Mouse (Mus musculus): ENCODE results near the gene Tnni3k.

Gene Tnni3k

DNA sequence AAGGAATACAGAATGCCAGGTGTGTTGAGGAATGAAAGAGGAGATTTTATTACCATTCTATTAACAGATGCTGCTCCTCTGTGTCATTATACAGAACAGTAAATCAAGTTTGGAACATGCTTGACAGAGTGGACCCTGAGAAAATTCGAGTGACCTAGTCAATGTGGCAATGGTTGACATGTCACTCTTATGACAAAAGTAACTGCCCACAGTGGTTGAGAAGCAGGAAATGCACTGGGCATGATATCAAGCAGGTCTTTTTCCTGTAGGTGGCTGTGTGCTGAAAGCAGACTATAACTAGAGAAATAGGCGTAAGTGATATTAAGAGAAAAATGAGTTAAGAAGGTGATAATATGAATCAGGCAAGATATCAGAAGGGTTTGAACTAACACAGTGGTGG is 105.7 kb downstream of the Tnni3k start:
- DNase-seq (ENCODE audit: low read depth): no peak

DNA sequence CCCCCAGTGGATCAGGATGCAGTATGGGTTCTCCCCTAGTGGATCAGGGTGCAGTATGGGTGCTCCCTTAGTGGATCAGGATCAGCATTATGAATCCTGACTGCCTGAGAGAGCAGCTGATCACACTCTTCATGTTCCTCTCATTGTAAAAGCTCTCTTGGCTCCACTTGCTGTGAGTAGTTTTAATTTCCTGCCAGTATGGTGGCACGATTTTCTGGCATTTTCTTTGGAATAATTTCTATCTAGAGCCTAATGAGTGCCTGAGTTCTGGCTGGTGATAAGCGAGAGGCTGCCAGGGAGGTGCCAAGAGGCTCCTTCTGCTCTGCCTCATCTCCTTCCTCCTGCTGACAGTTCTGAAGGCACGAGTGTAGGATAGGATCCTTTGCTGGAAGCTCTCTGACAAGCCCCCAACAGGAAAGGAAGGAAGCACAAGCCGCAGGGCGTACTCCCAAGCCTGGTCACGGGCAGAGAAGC is 109.5 kb downstream of the Tnni3k start:
- no peak for DNase-seq (ENCODE audit: low read depth)

DNA sequence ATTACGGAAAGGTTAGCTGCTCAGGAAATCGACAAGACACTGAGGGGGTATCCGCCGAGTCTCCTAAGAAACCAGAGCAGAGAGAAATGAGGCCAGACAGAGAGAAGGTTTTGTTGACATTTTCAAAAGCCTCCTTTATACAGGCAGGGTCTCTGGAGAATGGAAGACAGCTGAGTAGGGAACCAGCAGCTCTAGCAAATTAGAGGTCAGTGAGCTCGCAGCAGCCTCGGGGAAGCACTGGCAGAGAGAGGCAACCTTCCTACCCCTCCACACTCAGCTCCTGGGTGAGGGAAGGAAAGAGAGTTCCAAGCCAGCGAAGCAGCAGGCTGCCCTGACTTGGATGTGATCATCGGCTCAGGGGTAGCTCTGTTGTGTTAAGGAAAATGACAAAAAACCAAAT is 127.5 kb downstream of the Tnni3k start:
- no peak for DNase-seq (ENCODE audit: low read depth)

DNA sequence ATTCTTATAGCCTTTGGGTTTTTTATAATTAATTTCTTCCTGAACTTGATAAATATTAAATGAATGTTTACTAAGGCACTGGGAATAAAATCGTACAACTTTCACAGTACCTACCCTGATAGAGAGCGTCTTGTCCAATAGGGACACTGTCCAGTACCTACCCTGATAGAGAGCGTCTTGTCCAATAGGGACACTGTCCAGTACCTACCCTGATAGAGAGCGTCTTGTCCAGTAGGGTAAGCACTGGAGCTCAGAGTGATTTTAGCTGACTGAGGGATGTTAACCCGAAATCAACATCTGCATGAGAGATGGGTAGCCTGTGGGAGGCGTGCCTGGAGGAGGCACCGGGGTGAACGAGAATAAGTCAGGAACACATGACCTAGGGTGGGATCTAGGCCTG is 130.3 kb downstream of the Tnni3k start:
- no peak for DNase-seq (ENCODE audit: low read depth)

DNA sequence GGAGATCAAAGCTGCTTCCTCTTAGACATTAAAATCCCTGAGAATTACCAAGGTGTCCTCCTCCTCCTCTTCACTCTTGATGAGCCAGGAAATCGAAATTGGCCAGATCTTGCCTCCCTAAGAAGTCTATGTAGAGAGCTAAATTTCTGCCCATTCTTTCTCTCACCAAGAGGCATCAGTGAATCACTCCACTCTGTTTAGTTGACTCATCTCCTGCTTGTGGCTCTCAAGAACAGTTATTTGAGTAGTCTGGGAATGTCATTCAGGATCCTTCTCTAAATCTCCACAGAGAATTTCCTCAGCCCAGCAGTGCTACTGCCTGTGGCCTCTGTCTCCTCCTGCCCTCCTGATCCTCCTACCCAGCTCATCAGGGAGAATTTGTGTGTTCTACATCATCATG is 139.6 kb downstream of the Tnni3k start:
- no peak for DNase-seq (ENCODE audit: low read depth)

DNA sequence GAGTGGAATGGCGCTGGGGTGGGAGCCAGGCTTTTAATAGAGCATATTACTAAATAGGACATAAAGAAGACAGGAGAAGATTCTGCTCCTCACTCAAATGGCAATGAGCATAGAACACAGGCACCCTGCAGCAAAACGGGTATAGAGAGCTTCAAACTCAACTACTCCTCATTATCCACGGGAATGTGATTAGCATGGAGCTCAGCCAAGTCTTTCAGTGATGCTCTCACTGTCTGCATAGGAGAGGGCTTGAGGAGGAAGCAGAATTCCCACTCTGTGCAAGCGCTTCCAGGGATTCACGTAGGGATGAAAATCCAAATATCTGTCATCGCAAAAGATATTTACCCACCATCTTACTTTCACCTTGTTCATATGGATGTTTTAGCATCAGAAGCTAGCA is 141.6 kb downstream of the Tnni3k start:
- no peak for DNase-seq (ENCODE audit: low read depth)

DNA sequence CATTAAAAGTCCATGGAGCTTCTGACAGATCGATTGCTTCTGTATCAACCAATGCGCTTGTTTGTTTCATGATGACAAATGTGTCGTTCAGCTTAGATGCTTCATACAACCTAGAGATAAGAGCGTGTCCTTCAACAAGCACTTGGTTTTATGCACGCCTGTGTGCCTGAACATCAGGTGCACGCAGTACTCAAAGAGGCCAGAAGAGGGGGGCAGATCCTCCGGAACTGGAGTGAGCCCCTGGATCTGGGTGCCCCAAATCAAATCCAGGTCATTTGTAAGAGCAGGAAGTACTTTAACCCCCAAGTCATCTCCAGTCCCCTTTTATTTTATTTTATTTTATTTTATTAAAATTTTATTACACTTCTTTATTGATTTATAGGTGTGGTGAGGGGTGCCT is 158.5 kb downstream of the Tnni3k start:
- no peak for DNase-seq (ENCODE audit: low read depth)

DNA sequence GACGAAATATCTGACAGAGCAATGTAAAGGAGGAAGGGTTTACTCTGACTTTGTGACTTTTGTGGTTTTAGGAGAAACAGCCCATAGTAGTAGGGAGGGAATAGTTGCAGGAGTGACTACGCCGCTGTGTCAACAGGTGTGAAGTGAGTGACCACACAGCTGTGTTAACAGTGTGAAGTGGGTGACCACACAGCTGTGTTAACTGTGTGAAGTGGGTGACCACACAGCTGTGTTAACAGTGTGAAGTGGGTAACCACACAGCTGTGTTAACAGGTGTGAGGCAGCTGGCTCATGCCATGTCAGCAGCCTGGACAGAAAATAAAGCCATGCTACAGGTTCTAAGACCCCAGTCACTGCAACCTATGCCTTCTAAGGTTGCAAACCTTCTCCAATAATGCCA is 162.0 kb downstream of the Tnni3k start:
- no peak for DNase-seq (ENCODE audit: low read depth)

DNA sequence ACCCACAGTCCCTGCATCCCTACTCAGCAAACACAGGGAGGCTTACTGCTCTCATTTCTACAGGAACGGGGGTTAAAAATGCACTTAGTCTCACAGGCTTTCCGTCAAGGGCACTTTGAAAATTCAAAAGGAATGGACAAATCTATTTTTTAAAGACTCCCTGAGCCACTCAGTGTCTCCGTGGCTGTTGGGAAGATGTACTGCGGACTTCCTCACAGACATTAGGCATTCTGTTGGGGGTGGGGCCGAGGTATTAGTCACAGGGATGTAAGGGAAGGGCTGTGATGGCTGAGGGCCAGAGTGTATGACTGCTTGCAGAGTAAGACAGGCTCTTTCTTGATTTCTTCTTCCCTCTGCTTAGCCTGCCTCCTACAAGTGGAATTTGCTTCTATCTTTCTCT is 169.8 kb downstream of the Tnni3k start:
- peak; percentile 21 for DNase-seq (ENCODE audit: low read depth)

DNA sequence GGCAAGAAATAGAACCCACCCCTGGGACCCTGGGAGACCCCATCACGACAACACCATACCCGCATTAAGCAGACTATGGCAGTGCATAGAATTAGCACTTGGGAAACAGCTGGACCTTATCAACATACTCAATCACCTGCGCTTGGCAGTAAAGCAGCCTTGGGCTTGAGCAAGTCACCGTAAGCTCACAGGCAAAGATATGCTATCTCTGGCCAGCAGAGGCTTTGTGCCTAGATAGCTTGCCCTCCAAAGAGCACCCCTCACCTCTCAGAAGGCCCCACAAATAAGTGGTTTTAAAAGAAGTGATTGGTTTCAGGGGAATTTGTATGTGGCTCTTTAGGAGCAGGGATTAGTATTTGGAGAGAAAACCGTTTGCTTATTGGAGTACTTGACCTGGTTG is 170.2 kb downstream of the Tnni3k start:
- DNase-seq (ENCODE audit: low read depth): no peak

DNA sequence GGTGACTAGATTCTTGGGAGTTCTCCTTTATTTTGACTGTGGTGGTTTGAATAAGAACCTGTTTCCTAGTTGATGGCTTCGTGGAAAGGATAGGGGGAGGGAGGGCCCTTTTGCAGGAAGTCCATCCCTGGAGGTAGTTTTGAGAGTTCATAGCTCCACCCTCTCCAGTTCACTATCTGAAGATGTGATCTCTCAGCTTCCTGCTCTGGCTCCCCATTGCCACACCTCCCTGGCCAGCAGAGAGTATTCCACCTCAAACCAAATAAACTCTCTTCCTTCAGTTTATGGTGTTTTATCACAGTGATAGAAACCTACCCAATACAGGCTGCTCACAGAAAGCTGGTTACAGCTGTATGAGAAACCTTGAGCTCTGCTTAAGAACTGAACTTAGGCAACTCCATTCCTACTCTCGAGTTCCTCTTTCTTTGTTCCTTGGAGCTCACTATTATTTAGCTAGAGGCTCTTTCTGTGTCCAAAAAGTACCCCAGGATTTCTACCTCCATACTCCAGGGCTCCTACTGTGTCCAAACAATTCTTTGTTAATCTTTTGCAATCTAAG is 173.7 kb downstream of the Tnni3k start:
- no peak for DNase-seq (ENCODE audit: low read depth)

DNA sequence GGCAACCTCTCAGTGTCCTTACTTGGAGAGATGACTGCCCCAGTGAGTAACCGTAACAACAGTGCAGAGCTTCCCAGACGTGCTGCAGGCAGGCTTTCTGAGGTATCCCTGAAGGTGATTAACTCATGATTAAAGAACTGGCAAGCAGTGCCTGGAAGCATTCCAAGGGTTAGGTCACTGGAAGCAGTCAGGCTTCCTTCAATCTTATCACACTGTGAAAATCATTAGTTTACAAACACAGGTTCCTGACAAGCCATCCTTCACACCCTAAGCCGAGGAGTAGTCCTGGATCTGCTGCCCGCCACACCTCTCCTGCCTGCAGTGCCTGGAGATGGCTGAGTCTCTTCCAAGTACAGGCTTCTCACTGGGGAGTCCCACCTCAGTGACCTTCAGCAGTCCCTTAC is 174.7 kb downstream of the Tnni3k start:
- no peak for DNase-seq (ENCODE audit: low read depth)

DNA sequence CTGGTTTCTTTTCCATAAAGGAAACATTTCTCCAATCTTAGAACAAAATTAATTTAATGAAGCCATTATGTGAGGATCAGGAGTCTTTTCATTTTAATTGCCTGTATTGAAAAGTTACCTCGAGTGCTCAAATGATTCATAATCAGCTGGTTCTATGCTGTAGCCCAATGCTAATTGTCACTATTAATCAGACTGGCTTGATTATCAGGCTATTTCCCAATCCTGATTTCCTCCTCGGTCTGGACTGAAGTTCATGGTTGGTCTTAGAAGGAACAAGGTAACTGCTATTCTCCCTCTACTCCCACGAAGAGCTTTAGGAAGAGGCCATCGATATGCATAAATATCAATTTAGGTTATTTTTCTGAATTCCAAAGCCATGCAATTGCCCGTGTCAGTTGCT is 175.1 kb downstream of the Tnni3k start:
- DNase-seq (ENCODE audit: low read depth): no peak

DNA sequence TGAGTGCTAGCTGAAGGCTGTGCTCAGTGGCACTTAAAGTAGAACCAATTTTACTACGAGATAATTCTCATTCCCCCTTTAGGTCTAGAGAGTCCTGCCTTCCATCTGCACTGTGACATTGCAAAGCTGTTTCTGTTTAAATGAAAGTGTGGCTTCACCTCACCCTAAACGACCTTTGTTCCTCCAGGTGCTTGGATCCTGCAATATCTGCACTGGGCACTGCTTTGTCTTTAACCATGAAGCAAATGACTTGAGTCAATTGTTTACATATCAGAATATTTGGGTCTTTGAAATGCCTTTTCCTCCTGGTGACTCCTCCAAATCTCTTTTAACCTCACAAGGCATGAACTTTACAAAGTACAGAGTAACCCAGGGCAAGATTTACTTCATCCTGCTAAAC is 175.7 kb downstream of the Tnni3k start:
- DNase-seq (ENCODE audit: low read depth): no peak

DNA sequence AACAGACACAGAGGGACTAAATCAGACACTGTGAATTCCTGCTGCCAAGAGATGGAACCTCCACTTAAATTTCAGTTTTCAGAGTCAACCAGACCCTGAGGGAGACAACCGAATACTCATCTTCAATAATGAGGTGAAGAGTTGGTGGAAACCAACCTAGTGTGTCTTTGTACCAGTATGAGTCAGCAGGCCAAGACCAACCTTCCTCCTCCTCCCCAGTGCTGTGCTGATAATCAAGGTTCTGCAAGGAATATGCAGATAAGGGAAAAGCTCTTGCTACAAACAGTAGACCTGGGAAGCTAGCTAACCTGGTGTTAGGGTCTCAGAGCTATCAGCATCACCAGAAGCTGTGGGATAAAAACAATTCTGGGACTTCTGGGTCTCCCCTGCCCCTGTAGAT is 176.1 kb downstream of the Tnni3k start:
- no peak for DNase-seq (ENCODE audit: low read depth)

DNA sequence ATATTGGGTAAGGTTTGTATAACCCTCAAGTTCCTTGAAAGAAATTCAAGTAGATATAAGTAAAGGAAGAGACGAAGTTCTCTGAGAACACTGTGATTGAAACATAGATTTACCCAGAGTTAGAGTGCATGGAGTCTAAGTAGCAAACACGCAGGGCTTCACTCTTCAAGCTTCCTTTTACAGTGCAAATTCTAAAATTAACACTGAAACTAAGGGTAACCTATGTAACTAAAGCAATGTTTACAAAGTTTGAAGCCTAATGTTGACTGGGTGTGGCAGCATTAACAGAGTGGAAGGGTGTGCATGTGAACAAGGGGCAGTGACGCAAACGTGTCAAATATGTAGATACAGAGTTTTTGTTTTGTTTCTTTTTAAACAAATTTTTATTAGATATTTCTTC is 186.4 kb downstream of the Tnni3k start:
- no peak for DNase-seq (ENCODE audit: low read depth)

DNA sequence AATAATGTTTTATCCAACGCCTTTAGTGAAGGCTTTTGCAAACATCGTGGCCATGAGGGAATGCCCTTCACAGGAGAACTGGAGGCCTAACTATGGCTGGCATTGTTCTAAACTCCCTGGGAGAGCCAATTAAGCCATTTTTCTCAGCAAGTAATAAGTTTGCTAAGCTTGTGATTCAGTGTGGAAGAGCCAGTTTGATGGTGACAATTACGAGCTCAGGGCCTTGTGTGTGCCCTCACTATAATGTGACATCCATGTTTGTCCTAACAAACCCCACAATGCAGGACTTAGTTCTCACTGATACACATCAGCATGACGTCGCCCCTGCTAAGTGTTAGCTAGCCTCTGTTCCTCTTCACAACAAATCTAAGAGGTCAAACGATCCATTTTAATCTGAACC is 193.3 kb downstream of the Tnni3k start:
- no peak for DNase-seq (ENCODE audit: low read depth)

DNA sequence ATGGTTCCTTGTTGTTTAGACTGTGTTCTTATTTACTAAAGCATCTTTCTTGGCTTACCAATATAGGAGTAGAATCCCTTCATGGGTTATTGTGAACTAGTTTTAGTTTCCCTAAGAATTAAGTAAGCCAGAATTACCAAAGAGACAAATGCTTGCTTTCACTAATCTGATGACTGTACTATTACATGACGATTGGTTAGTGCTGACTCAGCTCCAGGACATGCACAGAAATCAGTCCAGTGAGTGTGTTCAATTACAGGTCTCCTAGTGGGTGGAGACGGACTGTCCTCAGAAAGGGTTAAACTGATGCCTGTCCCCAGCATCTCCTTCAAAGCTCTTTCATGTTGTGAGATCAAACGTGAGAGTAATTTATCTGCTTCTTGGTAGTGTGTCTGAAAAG is 195.5 kb downstream of the Tnni3k start:
- DNase-seq (ENCODE audit: low read depth): no peak

DNA sequence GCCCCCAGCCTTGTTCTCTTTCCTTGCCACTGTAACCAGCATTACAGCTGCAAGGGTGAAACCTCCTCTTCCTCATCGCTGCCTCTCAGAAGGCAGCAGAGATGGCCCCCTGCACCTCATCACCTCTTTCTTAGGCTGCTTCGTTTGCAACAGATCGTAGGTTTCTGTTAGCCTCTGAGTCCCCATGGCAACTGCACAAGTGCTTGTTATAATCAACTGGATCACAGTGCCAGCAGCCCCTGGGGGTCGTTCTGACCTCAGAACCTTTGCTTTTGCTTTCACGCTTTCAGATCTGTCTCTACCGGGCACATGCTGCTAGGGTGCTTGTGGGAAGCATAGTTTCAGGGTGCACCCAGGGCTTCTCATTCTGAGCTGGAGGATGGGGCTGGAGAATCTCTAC is 201.9 kb downstream of the Tnni3k start:
- no peak for DNase-seq (ENCODE audit: low read depth)

DNA sequence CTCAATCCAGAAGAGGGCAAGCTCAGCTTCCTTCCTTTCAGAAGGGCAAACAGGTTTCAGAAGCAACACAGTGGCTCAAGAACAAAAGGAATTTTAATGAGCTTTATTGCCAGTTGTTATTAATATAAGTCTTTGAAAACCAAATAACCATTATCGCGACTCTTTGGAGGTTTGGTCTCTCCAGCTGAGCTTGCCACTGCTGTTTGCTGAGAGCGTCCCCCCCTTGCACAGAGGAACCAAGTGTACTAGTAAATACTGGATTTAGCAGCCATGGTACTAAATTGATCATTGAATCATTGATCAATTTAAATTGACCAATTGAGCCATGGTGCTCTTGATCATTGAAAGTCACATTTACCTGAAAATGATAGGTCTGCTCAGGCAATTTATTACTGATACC is 202.9 kb downstream of the Tnni3k start:
- no peak for DNase-seq (ENCODE audit: low read depth)

DNA sequence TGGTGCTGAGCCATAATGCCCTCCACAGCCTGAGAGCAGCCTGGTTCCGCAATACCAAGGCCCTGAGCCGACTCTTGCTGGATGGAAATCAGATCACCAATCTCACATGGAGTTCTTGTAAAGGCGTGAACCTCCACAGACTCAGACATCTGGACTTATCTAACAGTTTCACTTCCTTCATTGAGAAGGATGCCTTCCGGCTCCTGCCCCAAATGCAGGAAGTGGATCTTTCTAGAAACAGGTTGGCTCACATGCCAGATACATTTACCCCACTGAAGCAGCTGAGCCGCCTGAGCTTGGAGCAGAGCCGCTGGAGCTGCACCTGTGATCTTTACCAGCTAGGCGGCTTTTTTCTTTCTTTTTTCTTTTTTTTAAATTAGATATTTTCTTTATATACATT is 213.0 kb downstream of the Tnni3k start:
- DNase-seq (ENCODE audit: low read depth): no peak

DNA sequence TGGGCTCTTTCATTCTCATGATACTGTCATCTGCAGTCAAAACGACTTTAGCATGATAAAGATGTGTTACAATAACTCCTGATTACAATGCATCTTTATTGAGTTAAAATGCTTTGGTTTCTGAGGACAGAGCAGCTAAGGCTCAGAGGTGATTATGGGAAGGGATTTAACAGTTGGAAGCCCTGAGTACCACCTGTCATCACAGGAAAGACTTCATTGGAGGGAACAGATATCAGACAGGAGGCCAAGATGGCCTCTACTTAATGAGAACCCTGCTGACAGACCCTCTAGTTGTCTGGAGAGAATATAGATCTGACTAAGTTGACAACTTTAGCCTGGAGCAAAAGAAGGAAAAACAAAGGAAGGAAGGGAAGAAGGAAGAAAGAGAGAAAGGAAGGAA is 214.1 kb downstream of the Tnni3k start:
- no peak for DNase-seq (ENCODE audit: low read depth)

DNA sequence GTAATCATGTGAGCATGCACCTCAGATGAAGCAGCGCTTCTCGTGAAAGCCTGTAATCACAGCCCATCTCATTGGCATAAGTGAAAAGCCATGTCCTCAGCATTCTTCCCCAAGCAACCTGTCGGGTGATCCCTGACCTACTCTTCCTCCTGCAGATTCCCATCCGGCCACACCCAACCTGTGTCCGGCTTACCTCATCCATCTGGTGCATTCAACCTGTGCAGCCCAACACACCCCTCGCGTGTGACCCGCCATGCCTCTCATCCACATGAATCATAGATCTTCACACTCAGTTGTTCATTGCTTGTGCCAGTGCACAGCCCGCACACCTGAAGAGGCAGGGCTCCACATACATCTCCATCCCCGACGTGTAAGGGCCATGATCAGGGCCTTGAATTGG is 217.3 kb downstream of the Tnni3k start:
- DNase-seq (ENCODE audit: low read depth): no peak

DNA sequence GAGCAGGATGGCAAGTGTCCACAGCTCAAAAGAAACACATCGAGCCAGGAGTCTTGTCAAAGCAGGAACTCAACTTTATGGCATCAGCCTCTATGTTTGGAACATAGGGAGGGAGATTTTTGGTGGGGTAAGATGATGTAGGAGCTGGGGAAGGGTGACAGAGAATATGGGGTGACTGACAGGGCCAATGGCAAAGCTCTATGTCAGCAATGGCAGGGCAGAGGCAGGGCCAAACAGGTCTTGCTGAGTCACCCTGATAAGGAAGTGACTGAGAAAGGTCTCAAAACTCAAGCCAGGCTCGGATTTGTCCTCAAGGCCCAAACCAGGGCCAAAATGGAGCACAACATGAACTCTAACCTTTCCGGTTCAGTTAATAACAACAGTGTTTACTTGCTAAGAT is 219.1 kb downstream of the Tnni3k start:
- DNase-seq (ENCODE audit: low read depth): no peak

DNA sequence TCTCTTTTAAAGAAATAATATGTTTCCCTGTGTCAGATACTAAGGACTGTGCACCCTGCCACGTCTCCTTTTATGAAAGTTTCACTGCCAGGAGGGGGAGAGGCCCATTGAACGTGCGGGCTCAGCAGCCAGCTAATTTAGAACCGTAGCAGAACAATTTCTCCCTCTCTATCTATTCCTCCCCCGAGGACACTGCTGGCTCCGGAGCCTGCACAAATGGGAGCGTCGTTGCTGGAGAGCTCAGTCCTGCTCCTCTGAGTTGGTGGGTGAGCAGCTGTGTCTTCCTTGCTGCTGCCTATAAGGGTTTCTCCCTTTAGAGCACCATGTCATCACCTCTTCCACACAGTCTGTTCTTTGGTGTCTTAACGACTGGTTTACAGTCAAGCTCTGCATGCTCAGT is 220.8 kb downstream of the Tnni3k start:
- DNase-seq (ENCODE audit: low read depth): no peak

All from fibroblast of lung, adult 2 months (primary cell).